Mouse (Mus musculus) hindbrain, embryonic 13.5 days (tissue): ENCODE results near the gene Gm13695. TPM values are rescaled to one million over a fixed set of nuclear protein-coding genes. Genes with fewer than 3 reads are reported as not detected.
"Not testable (repeated sequence)": the region's sequence is repeated elsewhere in the genome, so short reads cannot be mapped to it uniquely, and the experiment has no call there.

Experiments
- ATAC-seq: fragments of 200-750 bp; cut with Nextera tagmentation; 2 replicates; pipeline ENCODE4 v1.8.0; 2017; ENCODE audit warnings: moderate TSS enrichment; ENCODE audit not compliant: low FRiP score
- H3K27ac ChIP-seq: fragments of 300-500 bp; sonication (generic); 2 replicates; pipeline ENCODE4 v1.5.1; 2015; ENCODE audit warnings: inconsistent platforms, mild to moderate bottlenecking, moderate library complexity
- H3K27me3 ChIP-seq: fragments of 300-500 bp; sonication (generic); 2 replicates; pipeline ENCODE4 v1.6.1; 2015; ENCODE audit warnings: mild to moderate bottlenecking, inconsistent platforms
- H3K36me3 ChIP-seq: fragments of 300-500 bp; sonication (generic); 2 replicates; pipeline ENCODE4 v1.6.1; 2015; ENCODE audit warnings: mild to moderate bottlenecking, inconsistent platforms
- H3K4me1 ChIP-seq: fragments of 300-500 bp; sonication (generic); replicated peaks from 2 replicates; pipeline ENCODE4 v1.6.1; 2015; ENCODE audit warnings: inconsistent platforms
- H3K4me2 ChIP-seq: fragments of 300-500 bp; sonication (generic); 2 replicates; pipeline ENCODE4 v1.6.1; 2015; ENCODE audit warnings: inconsistent platforms, mild to moderate bottlenecking, moderate library complexity
- H3K4me3 ChIP-seq: fragments of 300-500 bp; sonication (generic); 2 replicates; pipeline ENCODE4 v1.5.1; 2015; ENCODE audit warnings: mild to moderate bottlenecking, inconsistent platforms
- H3K9ac ChIP-seq: fragments of 300-500 bp; sonication (generic); 2 replicates; pipeline ENCODE4 v1.6.1; 2015; ENCODE audit warnings: mild to moderate bottlenecking, inconsistent platforms
- H3K9me3 ChIP-seq: fragments of 300-500 bp; sonication (generic); 2 replicates; pipeline ENCODE4 v1.6.1; 2016; ENCODE audit warnings: inconsistent platforms
- WGBS: fragments of 180-500 bp; shearing (Covaris S2); methylation state at CpG from one replicate; pipeline ENCODE4 v1.1.7; 2015; 5-methylcytosine and 5-hydroxymethylcytosine counted together
- polyA plus RNA-seq: library from polyadenylated mRNA; unstranded; fragments of >200 nt; fragmentation: Nextera tagmentation; extraction: Ambion mirVana; gene quantifications from 2 replicates; pipeline ENCODE4 v1.2.1, GENCODE M21; 2015

Gm13695 gene
- polyA plus RNA-seq, 1 experiment from 2014 or later: not detected

GRCm38 (mm10) chr2:83994526-83994925 lies 27.4 kb downstream of the Gm13695 start:
- not testable (repeated sequence) for H3K27ac ChIP-seq, H3K27me3 ChIP-seq, H3K4me1 ChIP-seq, H3K36me3 ChIP-seq, ATAC-seq, H3K9me3 ChIP-seq, H3K4me2 ChIP-seq, H3K4me3 ChIP-seq, H3K9ac ChIP-seq
- WGBS: no CpG with 5 or more reads among the region's 3 CpGs

- H3K36me3 ChIP-seq: no peaks in the 10 kb centered on the region
- H3K27ac ChIP-seq: no peak overlapping the region
- no peak overlapping the region for H3K4me2 ChIP-seq
- no peaks in the 10 kb centered on the region for H3K9me3 ChIP-seq
- no peaks in the 10 kb centered on the region for H3K27me3 ChIP-seq
- H3K4me3 ChIP-seq: no peak overlapping the region
- H3K4me1 ChIP-seq: no peaks in the 10 kb centered on the region
- no peak overlapping the region for H3K9ac ChIP-seq
- 76% methylated on average over 1 of the region's 1 CpGs for WGBS
- ATAC-seq: no peak
Measured at GRCm38 (mm10) chr2:84008913-84009312, 41.8 kb downstream of the Gm13695 start.

DNA sequence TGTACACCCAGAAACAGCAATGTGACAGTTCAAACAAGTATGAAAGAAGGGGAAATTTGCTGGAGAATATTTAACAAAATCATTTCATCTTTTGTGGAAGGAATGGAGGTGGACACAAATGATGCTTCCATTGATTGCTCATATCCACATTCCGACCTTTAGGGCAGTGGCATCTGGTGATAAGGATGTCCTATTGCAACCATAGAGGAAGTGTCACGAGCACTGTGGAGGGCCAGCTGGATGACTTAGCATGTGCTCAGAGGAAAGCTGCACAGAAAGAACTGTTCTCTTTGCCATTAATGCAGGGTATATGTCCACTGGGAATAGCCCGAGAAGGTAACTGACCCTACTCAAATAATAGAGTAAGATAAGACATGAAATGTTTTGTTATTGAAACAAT lies 42.7 kb downstream of the Gm13695 start:
- Histone ChIP-seq H3K36me3 (no peaks in the 10 kb centered on the region), H3K4me1 (no peaks in the 10 kb centered on the region), H3K4me2 (no peak overlapping the region), H3K9ac (no peak overlapping the region), H3K27ac (no peak overlapping the region), H3K9me3 (no peaks in the 10 kb centered on the region), H3K4me3 (no peak overlapping the region), H3K27me3 (no peaks in the 10 kb centered on the region)
- 76% methylated on average over 3 of the region's 3 CpGs for WGBS
- ATAC-seq: no peak

- Histone ChIP-seq H3K9me3 (no peaks in the 10 kb centered on the region), H3K27me3 (no peaks in the 10 kb centered on the region), H3K4me1 (no peaks in the 10 kb centered on the region), H3K4me3 (no peak overlapping the region), H3K36me3 (no peaks in the 10 kb centered on the region), H3K4me2 (no peak overlapping the region), H3K9ac (no peak overlapping the region), H3K27ac (no peak overlapping the region)
- no peak for ATAC-seq
- WGBS: 83% methylated on average over 6 of the region's 6 CpGs
Measured at GRCm38 (mm10) chr2:84014572-84014971, 47.5 kb downstream of the Gm13695 start.

- ATAC-seq, H3K27ac ChIP-seq, H3K27me3 ChIP-seq, H3K4me1 ChIP-seq, H3K4me2 ChIP-seq, H3K4me3 ChIP-seq, H3K36me3 ChIP-seq, H3K9me3 ChIP-seq, H3K9ac ChIP-seq: not testable (repeated sequence)
- WGBS: 87% methylated on average over 5 of the region's 5 CpGs
Measured at GRCm38 (mm10) chr2:84016291-84016690, 49.2 kb downstream of the Gm13695 start.

DNA sequence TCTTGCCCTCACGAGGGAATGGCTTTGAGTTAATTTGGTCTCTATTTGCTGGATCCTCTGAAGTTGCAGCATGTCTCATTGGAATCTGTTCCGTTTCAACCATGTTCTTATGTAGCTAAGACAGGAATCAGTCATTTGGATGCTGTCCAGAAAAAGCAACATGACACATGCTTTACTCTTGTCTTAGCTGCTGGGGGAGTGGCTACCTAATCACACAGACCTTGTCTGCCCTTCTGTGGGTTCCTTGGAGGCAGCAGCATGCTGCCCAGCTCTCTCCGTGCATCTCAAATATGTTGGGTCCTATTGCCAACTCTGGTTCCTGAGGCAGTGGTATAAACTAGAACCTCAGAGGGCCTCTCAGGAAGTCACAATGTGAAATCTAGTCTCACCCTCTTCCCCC lies 51.2 kb downstream of the Gm13695 start:
- Histone ChIP-seq H3K36me3 (no peaks in the 10 kb centered on the region), H3K4me3 (no peak overlapping the region), H3K4me2 (no peak overlapping the region), H3K4me1 (no peaks in the 10 kb centered on the region), H3K9ac (no peak overlapping the region), H3K9me3 (no peaks in the 10 kb centered on the region), H3K27ac (no peak overlapping the region), H3K27me3 (no peaks in the 10 kb centered on the region)
- ATAC-seq: no peak
- 82% methylated on average over 3 of the region's 3 CpGs for WGBS

Other genes starting within 250 kb of the Gm13695 start
- gene Itgav, start 242.9 kb upstream of the Gm13695 start, polyA plus RNA-seq: 20.1 and 27.2 TPM in 2 replicates
- gene Fam171b, start 154.7 kb upstream of the Gm13695 start, polyA plus RNA-seq: 64.6 and 66.3 TPM in 2 replicates
- not detected in 2 replicates for gene Zswim2, start 26.1 kb upstream of the Gm13695 start, polyA plus RNA-seq
- gene Gm13698, start 11.6 kb upstream of the Gm13695 start, polyA plus RNA-seq: not detected in 2 replicates
- not detected in 2 replicates for gene Gm13693, start 5.8 kb upstream of the Gm13695 start, polyA plus RNA-seq
- not detected in 2 replicates for gene Gm13696, start 5.8 kb downstream of the Gm13695 start, polyA plus RNA-seq
- gene Gm13694, start 11.6 kb downstream of the Gm13695 start, polyA plus RNA-seq: not detected in 2 replicates
- not detected in 2 replicates for gene Gm13697, start 17.4 kb downstream of the Gm13695 start, polyA plus RNA-seq
- not detected in 2 replicates for gene Gm13691, start 23.2 kb downstream of the Gm13695 start, polyA plus RNA-seq